Mouse (Mus musculus) heart, embryonic 14.5 days (tissue): ENCODE results near the gene Fer1l5. TPM values are rescaled to one million over a fixed set of nuclear protein-coding genes. Genes with fewer than 3 reads are reported as not detected.

Experiments used
- ATAC-seq: fragments of 200-750 bp; cut with Nextera tagmentation; 2 replicates; pipeline ENCODE4 v1.8.0; 2017; ENCODE audit warnings: low read depth, moderate TSS enrichment; ENCODE audit not compliant: insufficient number of reproducible peaks, insufficient read depth, low FRiP score
- H3K27ac ChIP-seq, 2 experiments: fragments of 200-500 bp in 1 of 2; fragments of 300-500 bp in 1 of 2; sonication (generic) in 1 of 2; replicated peaks in 1 of 2; 2 replicates each; pipeline ENCODE4 v1.5.1; 2012 to 2014; ENCODE audit warnings: low read depth in 2 of 2, low read length in 2 of 2, control low read depth in 1 of 2, mild to moderate bottlenecking in 1 of 2, mixed read lengths in 1 of 2; ENCODE audit not compliant: control insufficient read depth in 1 of 2, insufficient read depth in 1 of 2
- H3K27me3 ChIP-seq: fragments of 300-500 bp; sonication (generic); 2 replicates; pipeline ENCODE4 v1.6.1; 2014; ENCODE audit warnings: mild to moderate bottlenecking, low read length, control low read depth; ENCODE audit not compliant: control insufficient read depth, insufficient read depth
- H3K36me3 ChIP-seq: fragments of 300-500 bp; sonication (generic); 2 replicates; pipeline ENCODE4 v1.6.1; 2014; ENCODE audit warnings: mild to moderate bottlenecking, control low read depth, low read length, mixed read lengths; ENCODE audit not compliant: control insufficient read depth, insufficient read depth
- H3K4me1 ChIP-seq, 2 experiments: fragments of 200-500 bp in 1 of 2; fragments of 300-500 bp in 1 of 2; sonication (generic) in 1 of 2; 2 replicates each; pipeline ENCODE4 v1.6.1; 2012 to 2014; ENCODE audit warnings: low read length in 2 of 2, control low read depth in 1 of 2, mixed read lengths in 1 of 2; ENCODE audit not compliant: control insufficient read depth in 2 of 2, insufficient read depth in 2 of 2
- H3K4me2 ChIP-seq: fragments of 300-500 bp; sonication (generic); 2 replicates; pipeline ENCODE4 v1.6.1; 2014; ENCODE audit warnings: mild to moderate bottlenecking, low read length
- H3K4me3 ChIP-seq, 2 experiments: fragments of 200-500 bp in 1 of 2; fragments of 300-500 bp in 1 of 2; sonication (generic) in 1 of 2; 2 replicates each; pipeline ENCODE4 v1.5.1; 2012 to 2014; ENCODE audit warnings: low read length in 2 of 2, mild to moderate bottlenecking in 2 of 2, control low read depth in 1 of 2, low read depth in 1 of 2, moderate library complexity in 1 of 2; ENCODE audit not compliant: control insufficient read depth in 1 of 2, insufficient read depth in 1 of 2
- H3K9ac ChIP-seq: fragments of 300-500 bp; sonication (generic); 2 replicates; pipeline ENCODE4 v1.6.1; 2014; ENCODE audit warnings: mild to moderate bottlenecking, low read length
- H3K9me3 ChIP-seq: fragments of 300-500 bp; sonication (generic); 2 replicates; pipeline ENCODE4 v1.6.1; 2016; ENCODE audit warnings: low read length, control low read depth; ENCODE audit not compliant: control insufficient read depth
- WGBS: fragments of 180-500 bp; shearing (Covaris S2); extraction: QIAGEN DNeasy Blood & Tissue Kit; methylation state at CpG from one replicate; pipeline ENCODE4 v1.1.7; 2014; 5-methylcytosine and 5-hydroxymethylcytosine counted together
- microRNA-seq: library from miRNA; unstranded; fragments of <30 nt; microRNA quantifications from one replicate; pipeline ENCODE4, GENCODE M21; 2016
- polyA plus RNA-seq: library from polyadenylated mRNA; unstranded; fragments of >200 nt; fragmentation: Nextera tagmentation; extraction: Ambion mirVana; gene quantifications from 2 replicates; pipeline ENCODE4 v1.2.1, GENCODE M21; 2014

The Fer1l5 gene
- polyA plus RNA-seq, 1 experiment from 2014 or later = 0.63 TPM

- Histone ChIP-seq H3K9me3 (no peaks in the 10 kb centered on the region), H3K4me2 (no peak overlapping the region), H3K36me3 (no peaks in the 10 kb centered on the region), H3K9ac (no peak overlapping the region; the same call in 1 of the 2 replicates), H3K4me3 (no peak overlapping the region), H3K27ac (no peak overlapping the region), H3K27me3 (no peaks in the 10 kb centered on the region), H3K4me1 (peaks cover 24 to 32% of the 10 kb centered on the region in 2 experiments)
- ATAC-seq = no peak
- WGBS = 59% methylated on average over 2 of the region's 2 CpGs
Measured at GRCm38 (mm10) chr1:36469811-36470444, 97.8 kb downstream of the Fer1l5 start.

- peak within 1 kb of the TSS; percentile 84 for H3K9ac ChIP-seq
- H3K4me2 ChIP-seq = peak within 1 kb of the TSS; percentile 92
- peak within 1 kb of the TSS; percentile 64 to 67 for H3K27ac ChIP-seq
- peaks cover 24 to 37% of the 10 kb centered on the region in 2 experiments for H3K4me1 ChIP-seq
- H3K9me3 ChIP-seq = no peaks in the 10 kb centered on the region
- ATAC-seq = peak; percentile 92
- WGBS = under 1% methylated on average over 75 of the region's 98 CpGs
- no peaks in the 10 kb centered on the region for H3K36me3 ChIP-seq
- H3K4me3 ChIP-seq = peak within 1 kb of the TSS; percentile 72 to 82
- no peaks in the 10 kb centered on the region for H3K27me3 ChIP-seq
Measured at GRCm38 (mm10) chr1:36471181-36472105, 99.4 kb downstream of the Fer1l5 start, which contains the start of gene Cnnm4. Gene Cnnm4, plus strand, starts transcription at chr1:36471620.

Small RNA genes within 50 kb of the gene (microRNA-seq; reads per million reads assigned to microRNA genes)
- gene Mir6898 = not detected

Other genes with a start within 250 kb of the Fer1l5 start
- 50.1 and 50.5 TPM in 2 replicates for gene Uggt1, start 127.6 kb upstream of the Fer1l5 start, polyA plus RNA-seq
- 4.6 and 5.2 TPM in 2 replicates for gene Neurl3, start 97.6 kb upstream of the Fer1l5 start, polyA plus RNA-seq
- gene Arid5a, start 64.6 kb upstream of the Fer1l5 start, polyA plus RNA-seq = 10.3 and 12.5 TPM in 2 replicates
- 40.8 and 43.4 TPM in 2 replicates for gene Kansl3, start 3.1 kb upstream of the Fer1l5 start, polyA plus RNA-seq
- gene Lman2l, start 73.0 kb downstream of the Fer1l5 start, polyA plus RNA-seq = 31.0 and 35.7 TPM in 2 replicates
- 4.5 and 5.9 TPM in 2 replicates for gene Cnnm4, start 99.3 kb downstream of the Fer1l5 start, polyA plus RNA-seq
- gene Cnnm3, start 139.6 kb downstream of the Fer1l5 start, polyA plus RNA-seq = 3.7 and 3.9 TPM in 2 replicates
- gene Ankrd23, start 164.6 kb downstream of the Fer1l5 start, polyA plus RNA-seq = 18.9 and 19.4 TPM in 2 replicates
- not detected in 2 replicates for gene Gm42417, start 167.1 kb downstream of the Fer1l5 start, polyA plus RNA-seq
- gene Ankrd39, start 175.2 kb downstream of the Fer1l5 start, polyA plus RNA-seq = 27.2 and 29.0 TPM in 2 replicates
- 1.3 and 1.6 TPM in 2 replicates for gene Sema4c, start 186.1 kb downstream of the Fer1l5 start, polyA plus RNA-seq